Mouse (Mus musculus) left cerebral cortex, adult 18-20 months (tissue): Measurements from ENCODE around the gene Get4. TPM values are rescaled to one million over a fixed set of nuclear protein-coding genes. Genes with fewer than 3 reads are reported as not detected.

Experiments used
- DNase-seq, 2 experiments: peaks; one replicate each; pipeline ENCODE4 v3.0.0; 2021 to 2022; ENCODE audit warnings: low spot score in 2 of 2, mixed read lengths in 1 of 2
- total RNA-seq, 2 experiments: library from RNA; stranded (reverse); gene quantifications; 2 replicates each; pipeline ENCODE4 v1.2.3; 2021

The Get4 gene
- total RNA-seq, 2 experiments from 2014 or later = 50.0 to 52.4 TPM

DNA sequence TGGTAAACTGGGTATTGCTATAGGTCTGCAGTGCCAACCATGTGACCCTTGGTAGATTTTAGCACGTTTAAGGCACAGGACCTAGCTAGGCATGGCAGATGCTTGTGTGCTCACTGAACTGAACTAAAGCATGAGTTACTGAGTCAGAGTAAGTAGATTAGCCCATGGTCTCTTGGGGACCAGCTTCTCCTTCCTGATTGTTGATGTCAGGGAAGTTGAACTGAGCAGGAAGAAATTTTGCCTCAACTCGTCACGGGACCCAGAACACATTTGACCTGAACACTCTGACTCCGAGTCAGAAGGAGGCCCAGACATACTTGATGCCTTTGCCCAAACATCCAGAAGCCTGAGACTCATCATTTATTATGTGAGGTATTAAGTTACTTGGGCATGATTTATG is 14.7 kb upstream of the Get4 start:
- DNase-seq = no peak

DNA sequence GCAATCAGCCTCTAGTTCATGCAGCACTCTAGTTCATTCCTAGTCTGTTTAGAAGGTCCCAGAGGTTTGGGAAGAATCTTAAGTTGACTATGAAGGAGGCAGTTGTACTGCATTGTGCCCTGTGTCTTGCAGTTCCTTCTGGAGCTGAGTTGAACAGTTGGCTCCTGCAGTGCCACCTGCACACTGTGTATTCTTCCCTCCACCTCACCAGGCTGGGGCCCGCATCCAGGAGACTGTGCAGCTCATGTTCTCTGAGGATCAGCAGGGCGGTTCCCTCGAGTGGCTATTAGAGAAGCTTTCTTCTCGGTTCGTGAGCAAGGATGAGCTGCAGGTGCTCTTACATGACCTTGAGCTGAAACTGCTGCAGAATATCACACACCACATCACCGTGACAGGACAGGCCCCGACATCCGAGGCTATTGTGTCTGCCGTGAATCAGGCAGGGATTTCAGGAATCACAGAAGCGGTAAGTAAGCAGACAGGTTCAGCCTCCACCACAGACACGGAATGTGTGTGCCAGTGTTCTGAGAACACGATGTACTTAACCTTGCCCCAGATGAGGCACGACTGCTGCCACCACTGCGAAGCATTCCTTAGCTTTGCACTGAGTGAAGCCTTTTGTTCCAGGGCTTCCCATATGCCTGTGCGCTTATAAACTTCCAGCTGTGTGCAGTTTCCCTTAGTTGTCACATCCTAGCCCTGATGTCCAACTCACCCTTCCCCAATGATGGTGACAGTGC is 10.9 kb upstream of the Get4 start:
- DNase-seq = no peak

DNA sequence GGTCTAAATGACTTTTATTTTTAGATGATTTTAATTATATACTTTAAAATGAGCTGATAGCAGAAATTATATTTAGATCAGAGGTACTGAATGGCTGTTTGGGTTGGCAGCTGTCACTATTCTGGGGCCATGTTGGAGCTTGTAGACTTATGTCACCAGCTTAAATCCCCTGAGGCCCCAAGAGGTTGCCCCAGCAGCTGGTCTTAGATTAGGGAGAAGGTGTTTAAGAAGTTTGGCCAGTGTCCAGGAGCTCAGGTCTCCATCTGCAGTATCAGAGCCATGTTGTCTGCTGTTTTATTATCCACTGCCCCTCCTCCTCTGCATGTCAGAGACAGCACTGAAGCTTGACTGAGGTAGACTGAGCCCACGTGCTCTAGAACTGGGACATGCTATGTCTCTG is 8.7 kb upstream of the Get4 start:
- DNase-seq = no peak

DNA sequence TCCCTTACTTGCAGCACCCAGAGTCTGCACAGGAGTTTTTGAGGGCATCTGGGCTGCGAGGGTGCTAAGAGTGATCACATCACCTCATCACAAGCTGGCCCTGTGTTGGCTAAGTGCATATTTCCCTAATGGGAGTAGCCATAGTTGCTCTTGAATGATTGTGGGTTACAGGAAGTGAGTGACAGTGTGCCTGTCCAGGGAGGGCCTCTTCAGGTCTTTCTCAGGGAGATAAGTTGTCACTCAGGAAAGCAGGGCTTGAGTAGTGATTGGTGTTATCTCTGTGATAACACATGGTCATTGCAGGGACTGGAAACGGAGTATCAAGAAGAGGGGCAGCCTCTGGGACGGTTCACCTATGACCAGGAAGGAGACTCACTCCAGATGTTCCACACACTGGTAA is 4.4 kb upstream of the Get4 start:
- no peak for DNase-seq

GRCm38 (mm10) chr5:139248846-139249245 is 3.3 kb upstream of the Get4 start:
- DNase-seq = no peak

DNA sequence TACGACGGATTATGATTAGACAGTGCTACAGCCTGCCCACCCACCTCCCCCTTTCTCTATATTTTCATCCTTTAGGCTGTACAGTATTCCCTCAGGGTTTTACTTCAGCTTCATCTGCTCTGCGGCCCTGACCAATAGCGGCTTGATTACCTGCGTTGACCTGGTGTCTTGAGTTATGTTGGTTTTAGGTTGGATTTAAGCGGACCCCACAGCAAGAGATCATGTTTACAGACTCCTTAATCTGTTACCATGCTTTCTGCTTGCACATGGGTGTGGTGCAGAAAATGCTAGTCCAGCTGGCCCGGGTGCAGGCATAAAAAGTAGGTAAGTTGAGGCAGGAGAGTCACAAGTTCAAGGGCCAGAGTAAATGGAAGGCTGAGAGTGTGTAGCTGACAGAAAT is 845 bp upstream of the Get4 start:
- DNase-seq = no peak

- DNase-seq = no peak
Measured at GRCm38 (mm10) chr5:139251736-139252080, 416 bp upstream of the Get4 start.

DNA sequence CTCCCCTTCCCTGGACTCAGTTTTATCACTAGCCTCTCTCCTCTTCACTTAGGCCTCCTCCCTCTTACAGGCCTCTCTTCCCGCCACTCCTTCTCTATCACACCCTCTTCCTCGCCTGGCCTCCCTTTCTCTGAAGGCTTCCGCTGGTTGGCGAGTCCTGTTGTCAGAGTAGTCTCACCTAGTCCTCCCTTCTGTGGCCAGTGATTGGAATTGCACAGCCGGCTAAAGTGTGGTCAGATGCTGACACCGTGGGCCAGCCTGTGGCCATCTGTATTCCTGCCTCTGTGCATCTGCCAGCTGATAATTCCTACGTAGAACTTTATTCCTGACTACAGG is 754 bp downstream of the Get4 start:
- no peak for DNase-seq

GRCm38 (mm10) chr5:139253301-139253741 is 1.2 kb downstream of the Get4 start:
- DNase-seq = no peak

- DNase-seq = no peak
Measured at GRCm38 (mm10) chr5:139254938-139255337, 2.8 kb downstream of the Get4 start.

GRCm38 (mm10) chr5:139255777-139256176 is 3.7 kb downstream of the Get4 start:
- no peak for DNase-seq

DNA sequence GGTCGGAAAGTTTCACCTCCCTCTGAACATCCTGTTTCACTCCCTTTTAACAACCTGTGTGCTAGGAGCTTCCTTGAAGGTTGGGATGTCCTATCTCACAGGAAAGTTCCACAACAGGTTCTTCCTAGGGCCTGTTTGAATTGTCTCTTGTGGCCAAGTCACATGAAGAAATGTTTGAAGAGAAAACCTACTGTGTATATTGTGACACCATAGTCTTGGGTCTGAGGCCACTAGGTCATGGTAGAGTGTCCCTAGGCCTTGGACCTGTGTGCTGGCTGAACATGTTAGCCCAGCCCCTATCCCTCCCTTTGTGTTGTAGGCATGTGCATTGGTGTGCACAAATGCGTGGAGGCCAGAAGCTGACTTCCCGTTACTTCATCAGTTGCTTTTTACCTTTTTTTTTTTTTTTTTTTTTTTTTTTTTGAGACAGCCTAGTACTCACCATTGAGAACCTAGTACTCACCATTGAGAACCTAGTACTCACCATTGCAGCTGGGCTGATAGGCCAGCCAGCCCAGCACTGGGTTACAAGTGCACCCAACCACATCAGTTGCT is 4.2 kb downstream of the Get4 start:
- no peak for DNase-seq

DNA sequence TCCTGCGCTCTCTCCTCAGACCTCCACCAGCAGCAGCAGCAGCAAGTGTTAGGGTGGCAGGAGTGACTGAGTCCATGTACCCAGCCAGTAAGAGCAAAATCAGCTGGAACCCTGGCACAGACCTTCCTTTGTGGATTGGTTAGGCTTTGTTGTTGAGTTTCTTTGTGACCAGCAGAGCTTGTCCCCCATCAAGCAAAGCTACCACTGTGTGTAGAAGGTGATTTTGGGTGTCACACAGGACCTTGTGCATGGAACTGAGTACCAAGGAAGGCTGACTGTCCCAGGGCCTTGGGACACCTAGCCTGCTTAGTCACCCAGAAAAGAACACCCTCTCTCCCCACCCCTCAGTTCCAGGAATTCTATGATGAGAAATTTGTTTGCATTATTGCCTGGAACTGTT is 5.1 kb downstream of the Get4 start:
- DNase-seq = no peak

GRCm38 (mm10) chr5:139257818-139258217 is 5.7 kb downstream of the Get4 start:
- DNase-seq = no peak

- DNase-seq = no peak
Measured at GRCm38 (mm10) chr5:139258371-139259035, 6.4 kb downstream of the Get4 start.

DNA sequence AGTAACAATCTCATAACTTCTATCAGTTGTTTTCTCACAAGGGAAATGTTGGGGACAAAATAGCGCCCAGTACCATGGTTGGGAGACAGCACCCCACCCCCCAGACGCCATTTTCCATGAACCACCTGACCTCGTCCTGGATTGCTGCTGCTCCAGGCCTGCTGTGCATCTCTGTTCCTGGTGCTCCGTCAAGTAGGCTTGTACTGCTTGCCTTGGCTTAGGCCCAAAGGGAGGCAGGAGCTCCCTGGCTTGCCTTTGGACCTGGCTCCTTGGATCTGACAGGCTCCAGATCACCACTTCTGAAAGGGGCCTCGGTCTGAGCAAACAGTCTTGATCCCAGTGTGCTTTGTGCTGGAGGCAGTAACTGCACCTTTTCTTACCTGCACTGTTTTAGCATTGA is 7.7 kb downstream of the Get4 start:
- DNase-seq = no peak

- no peak for DNase-seq
Measured at GRCm38 (mm10) chr5:139261403-139261802, 9.3 kb downstream of the Get4 start.

DNA sequence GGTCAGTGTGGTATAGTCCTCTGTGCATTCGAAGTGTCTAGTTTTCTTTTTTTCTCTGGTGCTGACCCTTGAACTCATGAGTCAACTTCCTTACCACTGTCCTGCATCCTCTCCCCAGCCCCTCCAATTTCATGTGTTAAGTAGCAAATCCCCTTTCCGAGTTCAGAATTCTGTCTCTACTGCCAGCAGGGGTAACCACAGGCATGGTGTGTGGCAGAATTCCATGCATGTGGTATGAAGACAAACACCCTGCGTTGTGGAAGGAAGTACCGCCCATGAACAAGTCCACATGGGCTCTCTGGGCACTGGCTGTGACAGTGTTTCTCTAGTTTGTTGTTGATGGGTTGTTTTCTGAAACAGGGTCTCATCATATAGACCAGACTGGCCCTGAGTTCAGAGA is 15.5 kb downstream of the Get4 start:
- no peak for DNase-seq

GRCm38 (mm10) chr5:139270806-139271521 is 18.8 kb downstream of the Get4 start:
- no peak for DNase-seq

DNA sequence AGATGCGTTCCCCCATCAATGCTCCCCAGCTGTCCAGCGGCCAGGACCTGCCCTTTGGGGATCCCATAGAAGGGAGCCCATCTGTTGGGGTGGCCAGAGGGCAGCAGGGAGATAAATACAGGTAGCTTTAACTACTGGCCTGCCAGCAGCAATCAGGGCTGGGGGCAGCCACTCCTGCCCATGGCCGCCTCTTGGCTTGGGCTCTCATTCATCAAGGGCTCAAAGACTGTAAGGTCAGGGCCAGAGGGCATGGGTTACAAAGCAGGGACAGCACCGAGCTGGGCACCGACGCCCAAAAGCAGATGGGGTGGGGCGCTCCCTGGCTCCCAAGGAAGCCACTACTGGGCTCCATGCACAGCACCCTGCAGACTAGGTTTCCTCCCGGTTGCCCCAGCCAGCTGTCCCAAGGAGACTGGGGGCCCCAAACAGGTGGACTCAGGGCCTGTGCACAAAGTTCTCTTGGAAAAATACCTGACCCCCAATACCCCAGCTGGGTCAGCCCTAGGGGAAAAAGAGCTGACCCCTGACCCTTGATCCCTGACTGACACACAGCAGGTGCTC is 19.9 kb downstream of the Get4 start:
- DNase-seq = no peak

- peak; percentile 65 to 67 for DNase-seq
Measured at GRCm38 (mm10) chr5:139277287-139277686, 25.2 kb downstream of the Get4 start.
